Mouse (Mus musculus) lung, adult 18-20 months (tissue): ENCODE measurements around the gene Myo15b.

Experiments
- DNase-seq, 2 experiments: peaks; one replicate each; pipeline ENCODE4 v3.0.0; 2022; ENCODE audit warnings: mixed read lengths in 2 of 2

Myo15b gene

GRCm38 (mm10) chr11:115903384-115904230 is 45.4 kb downstream of the Myo15b start:
- DNase-seq, result peak; percentile 52 to 70

GRCm38 (mm10) chr11:115904231-115904955 is 46.2 kb downstream of the Myo15b start:
- DNase-seq, result no peak

DNA sequence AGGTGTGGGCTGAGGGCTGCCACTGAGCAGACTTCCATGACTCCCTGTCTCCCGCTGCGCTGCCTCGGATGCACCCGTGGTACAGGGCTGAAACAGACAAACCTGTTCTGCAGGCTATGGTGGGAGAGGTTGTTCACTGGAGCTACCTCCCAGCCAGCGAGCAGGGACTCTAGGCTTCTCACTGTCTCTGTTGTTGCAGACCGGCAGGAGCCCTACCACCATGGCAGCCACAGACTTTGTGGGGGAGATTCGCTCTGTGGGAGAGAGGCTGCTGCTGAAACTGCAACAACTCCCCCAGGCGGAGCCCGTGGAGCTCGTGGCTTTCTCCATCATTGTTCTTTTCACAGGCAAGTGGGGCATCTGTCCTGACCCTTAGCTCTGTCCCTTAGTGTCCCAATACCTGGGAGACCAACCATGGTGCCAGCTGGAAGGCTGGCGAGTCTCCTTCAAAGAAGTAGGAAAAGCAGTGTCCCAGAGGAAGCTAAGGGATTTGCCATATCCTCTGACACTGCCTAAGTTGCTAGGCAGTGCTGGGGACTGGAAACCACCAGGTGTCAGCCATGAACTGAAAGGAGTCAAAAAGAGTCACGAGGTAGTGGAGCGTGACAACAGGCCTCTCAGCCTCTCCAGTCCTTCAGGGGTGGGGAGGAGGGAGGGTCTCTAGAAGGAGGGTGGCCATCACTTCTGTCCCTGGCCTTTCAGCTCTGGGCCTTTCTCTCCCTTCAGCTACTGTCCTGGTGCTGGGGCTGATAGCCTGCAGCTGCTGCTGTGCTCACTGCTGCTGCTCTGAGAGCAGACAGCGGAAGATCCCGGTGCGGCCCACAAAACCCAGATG is 47.0 kb downstream of the Myo15b start:
- peak in 1 of 2 experiments; percentile 47 for DNase-seq

GRCm38 (mm10) chr11:115906116-115906515 is 47.9 kb downstream of the Myo15b start:
- DNase-seq, result no peak

- DNase-seq, result no peak
Observed at GRCm38 (mm10) chr11:115906521-115906920, 48.3 kb downstream of the Myo15b start.

DNA sequence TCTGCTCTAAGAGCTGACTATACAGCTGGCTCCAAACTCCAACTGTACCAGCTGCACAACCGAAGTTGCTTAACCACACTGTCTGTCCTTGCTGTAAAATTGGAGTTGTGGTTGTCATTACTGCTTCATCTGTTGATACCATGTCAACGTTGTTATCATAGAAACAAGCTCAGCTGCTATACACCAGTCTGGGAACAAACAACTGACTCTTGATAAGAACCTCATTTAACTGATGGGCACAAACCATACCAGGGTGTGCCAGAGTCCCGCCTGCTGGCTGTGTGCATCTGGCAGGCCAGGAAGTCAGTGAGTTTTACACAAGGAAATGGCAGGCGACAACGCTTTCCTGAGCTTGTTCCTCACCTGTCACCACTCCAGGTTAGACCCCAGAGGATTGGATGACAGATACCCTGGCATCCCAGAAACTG is 52.9 kb downstream of the Myo15b start:
- peak; percentile 39 to 68 for DNase-seq

DNA sequence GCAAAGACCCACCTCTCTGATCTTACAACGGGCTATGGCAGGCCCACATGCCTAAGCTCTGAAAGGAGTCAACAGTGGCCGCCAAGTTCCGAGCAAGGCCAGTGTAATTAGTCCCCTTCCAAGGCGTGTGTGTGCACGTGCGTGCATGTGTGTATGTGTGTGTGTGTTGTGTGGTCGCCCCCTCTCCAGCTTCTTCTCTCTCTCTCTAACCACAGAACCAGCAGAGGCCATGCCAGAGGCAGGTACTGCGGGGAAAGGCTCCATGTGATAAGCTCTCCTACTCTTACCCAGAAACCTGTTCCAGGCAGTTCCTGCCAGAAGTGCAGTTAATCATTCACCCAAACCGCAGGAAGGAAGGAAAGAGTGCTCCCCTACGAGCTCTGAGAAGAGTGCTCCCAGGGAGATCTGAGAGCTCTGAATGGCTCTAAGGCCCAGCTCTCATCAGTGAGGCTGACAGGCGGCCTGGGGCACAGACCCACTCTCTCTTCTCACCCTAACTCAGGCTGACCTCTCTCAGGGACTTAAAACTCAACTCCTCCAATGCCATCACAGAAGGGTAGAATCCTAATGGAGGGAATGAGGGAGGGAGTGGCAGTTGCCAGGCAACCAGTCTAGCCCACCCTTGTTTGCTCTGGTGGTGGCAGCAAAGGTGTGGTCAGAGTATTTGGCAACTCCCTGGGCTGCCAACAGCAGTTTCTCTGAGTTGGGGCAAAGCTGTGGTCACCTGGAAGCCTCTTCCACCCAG is 53.6 kb downstream of the Myo15b start, which contains the start of gene Smim6:
TSS of gene Smim6 (plus strand) at position 386 of the 745 bp plus-strand sequence.
- peak; percentile 77 to 81 for DNase-seq

DNA sequence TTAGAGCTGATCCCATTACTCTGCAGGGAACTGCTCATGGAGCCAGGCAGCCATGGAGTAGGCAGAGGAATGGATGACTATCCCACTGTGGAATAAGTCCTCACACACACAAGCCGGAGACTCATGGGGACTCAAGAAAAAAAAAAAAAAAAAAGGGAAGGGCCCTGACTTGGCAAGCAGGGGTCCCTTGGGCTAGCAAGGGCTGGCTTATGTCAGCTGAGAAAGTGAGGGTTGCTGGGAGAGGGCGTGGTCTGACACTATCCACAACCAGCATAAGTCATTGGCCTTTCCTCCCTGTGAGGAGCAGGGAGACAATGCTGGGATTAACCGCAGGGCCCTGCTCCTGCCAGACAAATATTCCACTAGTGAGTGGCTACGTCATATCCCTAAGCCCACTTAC is 58.4 kb downstream of the Myo15b start:
- DNase-seq, result no peak

GRCm38 (mm10) chr11:115918637-115919036 is 60.4 kb downstream of the Myo15b start:
- DNase-seq, result no peak

DNA sequence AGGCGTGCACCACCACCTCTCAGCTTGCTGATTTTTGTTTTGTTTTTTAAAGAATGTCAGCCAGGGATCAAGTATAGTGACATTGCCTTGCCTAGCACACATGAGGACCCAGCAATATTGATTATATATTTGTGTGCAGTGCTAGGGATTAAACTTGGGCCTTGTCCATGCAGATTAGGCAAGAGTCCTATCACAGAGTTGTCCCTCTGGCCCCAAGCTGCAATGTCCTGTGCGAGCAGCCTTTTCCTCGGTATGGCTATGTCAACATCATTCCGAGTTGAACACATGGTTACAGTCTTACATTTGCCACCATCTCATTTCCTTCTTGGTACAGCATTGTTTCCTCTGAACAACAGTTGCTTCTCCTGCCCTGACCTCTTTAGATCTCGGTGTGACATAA is 60.9 kb downstream of the Myo15b start:
- no peak for DNase-seq

DNA sequence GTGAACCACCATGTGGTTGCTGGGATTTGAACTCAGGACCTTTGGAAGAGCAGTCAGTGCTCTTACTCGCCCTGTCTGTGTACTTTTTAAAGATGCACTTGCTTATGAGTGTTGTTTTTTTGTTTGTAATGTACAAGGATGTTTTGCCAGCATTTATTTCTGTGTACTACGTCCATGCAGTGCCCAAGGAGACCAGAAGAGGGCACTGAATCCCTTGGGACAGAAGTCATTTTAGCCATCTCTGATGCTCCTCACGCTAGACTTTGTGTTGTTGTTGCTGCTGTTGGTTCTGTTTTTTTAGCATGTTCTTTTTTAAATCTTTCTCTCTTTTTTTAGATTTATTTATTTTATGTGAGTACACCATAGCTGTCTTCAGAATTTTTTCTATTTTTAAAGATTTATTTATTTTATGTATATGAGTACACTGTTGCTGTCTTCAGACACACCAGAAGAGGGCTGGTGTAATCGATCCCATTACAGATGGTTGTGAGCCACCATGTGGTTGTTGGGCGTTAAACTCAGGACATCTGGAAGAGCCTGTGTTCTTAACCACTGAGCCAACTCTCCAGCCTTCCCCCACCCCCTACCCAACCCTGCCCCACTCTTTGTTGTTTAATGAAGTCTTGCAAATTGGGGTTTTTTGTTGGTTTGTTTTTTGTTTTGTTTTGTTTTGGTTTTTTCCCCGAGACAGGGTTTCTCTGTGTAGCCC is 62.1 kb downstream of the Myo15b start:
- DNase-seq, result peak; percentile 38 to 50

- DNase-seq, result no peak
Observed at GRCm38 (mm10) chr11:115921986-115922385, 63.8 kb downstream of the Myo15b start.

GRCm38 (mm10) chr11:115929031-115929430 is 70.8 kb downstream of the Myo15b start:
- no peak for DNase-seq

DNA sequence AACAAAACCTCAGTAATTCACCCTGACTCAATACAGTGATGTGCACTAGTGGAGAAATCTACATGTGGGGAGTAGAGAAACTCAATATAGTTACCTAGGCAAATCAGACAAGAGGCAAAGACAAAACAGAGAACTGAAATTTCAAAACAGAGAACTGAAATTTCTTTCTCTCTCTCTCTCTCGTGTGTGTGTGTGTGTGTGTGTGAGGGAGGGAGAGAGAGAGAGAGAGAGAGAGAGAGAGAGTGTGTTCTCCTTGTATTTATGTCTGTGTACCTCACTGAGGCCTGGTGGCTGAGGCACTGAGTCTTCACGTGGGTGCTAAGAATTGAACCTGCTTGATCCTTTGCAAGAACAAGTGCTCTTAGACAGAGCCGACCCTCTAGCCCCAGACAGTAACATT is 71.6 kb downstream of the Myo15b start:
- no peak for DNase-seq

DNA sequence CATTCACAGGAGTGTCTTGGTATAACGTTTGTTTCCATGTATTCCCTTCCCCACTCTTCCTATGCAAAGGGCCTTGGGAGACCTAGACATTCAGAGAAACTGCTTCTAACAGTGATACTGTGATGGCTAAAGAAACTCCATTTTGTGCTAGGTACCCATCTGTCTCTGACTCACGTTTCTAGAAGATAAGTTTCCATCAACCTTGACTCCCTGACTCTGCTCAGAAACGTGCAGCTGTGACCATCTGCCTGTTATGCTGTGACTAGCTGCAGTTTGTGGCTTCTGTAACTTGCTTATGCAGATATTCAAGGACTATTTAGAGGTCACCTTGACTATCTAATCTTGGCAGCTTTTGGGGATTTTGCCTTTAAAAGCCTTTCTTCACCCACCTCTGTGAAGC is 73.0 kb downstream of the Myo15b start:
- no peak for DNase-seq

- peak; percentile 97 to 98 for DNase-seq
Observed at GRCm38 (mm10) chr11:115933108-115933746, 75.0 kb downstream of the Myo15b start, which contains the start of the genes Sap30bp and Recql5. TSS of gene Sap30bp (plus strand) at chr11:115933282. TSS of gene Recql5 (minus strand) at chr11:115933477.

DNA sequence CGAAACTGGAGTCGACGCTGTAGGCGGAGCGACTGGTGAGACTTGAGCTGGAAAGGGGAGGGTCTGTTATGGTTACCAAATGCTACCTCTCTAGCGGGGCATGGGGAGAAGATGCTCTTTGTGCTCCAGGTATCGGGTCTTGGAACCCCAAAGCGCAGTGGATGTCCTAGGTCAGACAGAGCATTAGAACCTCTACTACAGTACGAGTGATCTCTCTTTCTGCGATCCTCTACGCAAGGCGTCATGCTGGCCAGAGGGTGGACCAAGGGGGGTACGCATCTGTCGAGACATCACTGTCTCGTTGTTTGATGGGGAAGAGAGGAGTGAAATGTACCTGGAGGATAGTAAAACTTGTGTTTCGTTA is 75.5 kb downstream of the Myo15b start:
- no peak for DNase-seq

DNA sequence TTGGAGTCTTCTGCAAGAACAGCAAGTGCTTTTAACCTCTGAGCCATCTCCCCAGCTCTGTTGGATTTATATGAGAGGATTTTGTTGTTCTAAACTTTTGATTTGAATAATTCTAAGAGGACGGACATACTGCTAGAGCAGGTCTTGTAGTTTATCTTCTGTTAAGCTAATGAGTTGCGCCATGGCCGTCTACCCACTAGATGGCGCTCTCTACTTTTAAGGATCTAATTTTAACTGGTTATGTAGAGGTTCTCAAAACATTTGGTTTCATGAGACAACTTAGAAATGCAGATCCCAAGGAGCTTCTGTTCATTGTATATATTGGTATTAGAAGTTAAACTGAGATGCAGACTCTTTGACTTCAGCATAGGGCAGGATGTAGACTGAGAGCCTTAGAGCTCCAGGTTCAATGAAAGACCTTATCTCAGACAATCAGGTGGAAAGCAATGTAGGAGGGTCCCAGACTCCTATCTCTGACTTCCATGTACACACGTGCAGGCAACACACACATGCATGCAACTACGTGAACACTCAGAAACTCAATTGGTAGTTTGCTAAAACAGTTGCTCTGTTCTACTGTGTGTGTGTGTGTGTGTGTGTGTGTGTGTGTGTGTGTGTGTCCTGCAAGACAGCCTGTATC is 81.6 kb downstream of the Myo15b start:
- peak; percentile 59 to 68 for DNase-seq

DNA sequence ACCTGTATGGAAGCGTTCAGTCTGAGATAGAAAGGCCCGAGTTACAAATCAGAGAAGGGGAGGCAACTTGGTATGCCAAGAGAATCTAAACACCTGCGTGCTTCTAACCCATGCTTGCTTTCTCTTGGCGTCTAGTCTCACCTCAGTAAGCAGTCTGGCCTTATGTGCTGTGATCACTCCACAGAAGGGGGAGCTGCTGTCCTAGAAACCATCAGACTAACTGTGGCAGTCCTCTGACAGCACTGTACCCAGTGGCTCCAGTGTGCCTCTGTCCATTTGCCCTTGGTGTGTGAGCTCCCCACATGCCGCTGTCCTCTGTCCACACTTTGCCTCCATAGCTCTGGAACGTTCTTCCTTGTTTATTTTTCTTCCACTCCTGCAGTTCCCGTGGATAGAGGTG is 83.8 kb downstream of the Myo15b start:
- DNase-seq, result no peak
